Mouse (Mus musculus) MEL (cell line): ENCODE results near the gene Traf3ip2.

Source experiments
- BHLHE40 ChIP-seq: IDR thresholded peaks from 2 replicates; pipeline ENCODE4 v1.6.1; 2012; ENCODE audit warnings: low read depth, mild to moderate bottlenecking, inconsistent platforms, low read length, improper control_type of control experiment, borderline replicate concordance
- CTCF ChIP-seq, 3 experiments: IDR thresholded peaks in 2 of 3; conservative IDR thresholded peaks in 1 of 3; 2 replicates each; pipeline ENCODE4 v1.5.1; 2011 to 2012; ENCODE audit warnings: low read length in 3 of 3, low read depth in 2 of 3, mild to moderate bottlenecking in 2 of 3, improper control_type of control experiment in 1 of 3, inconsistent platforms in 1 of 3, mixed read lengths in 1 of 3, moderate library complexity in 1 of 3; ENCODE audit not compliant: control insufficient read depth in 1 of 3, insufficient read depth in 1 of 3, poor library complexity in 1 of 3, severe bottlenecking in 1 of 3
- EP300 ChIP-seq, 2 experiments: IDR thresholded peaks; 2 replicates each; pipeline ENCODE4 v1.6.1; 2011; ENCODE audit warnings: improper control_type of control experiment in 2 of 2, low read length in 2 of 2, low read depth in 1 of 2, mild to moderate bottlenecking in 1 of 2
- TBP ChIP-seq: IDR thresholded peaks from 2 replicates; pipeline ENCODE4 v1.8.0; 2011; ENCODE audit warnings: low read depth, low read length, improper control_type of control experiment
- TCF12 ChIP-seq: IDR thresholded peaks from 2 replicates; pipeline ENCODE4 v1.6.1; 2014; ENCODE audit warnings: low read depth, mild to moderate bottlenecking, inconsistent platforms, low read length, improper control_type of control experiment, moderate library complexity
- USF1 ChIP-seq: IDR thresholded peaks from 2 replicates; pipeline ENCODE4 v1.6.1; 2014; ENCODE audit warnings: low read depth, mild to moderate bottlenecking, inconsistent platforms, low read length, improper control_type of control experiment, moderate library complexity
- USF2 ChIP-seq, 2 experiments: IDR thresholded peaks; 2 replicates each; pipeline ENCODE4 v1.6.1; 2011 to 2012; ENCODE audit warnings: improper control_type of control experiment in 2 of 2, low read length in 2 of 2, borderline replicate concordance in 1 of 2, inconsistent platforms in 1 of 2, low read depth in 1 of 2, mild to moderate bottlenecking in 1 of 2; ENCODE audit not compliant: insufficient read depth in 1 of 2

GRCm38 (mm10) chr10:39614676-39615075 lies 1.9 kb downstream of the Traf3ip2 start:
- TF ChIP-seq USF1 = no peak
- no peak for TF ChIP-seq USF2 (IDR thresholded peaks at IDR 0.05; ENCODE audit: borderline replicate concordance in 1 of 2, insufficient read depth in 1 of 2, low read depth in 1 of 2, low read length in 2 of 2)
- no peak for TF ChIP-seq CTCF (IDR thresholded peaks at IDR 0.05 in 2 of 3, conservative IDR thresholded peaks at IDR 0.05 in 1 of 3; ENCODE audit: control insufficient read depth in 1 of 3, insufficient read depth in 1 of 3, low read depth in 2 of 3, low read length in 3 of 3, poor library complexity in 1 of 3, severe bottlenecking in 1 of 3)
- no peak for TF ChIP-seq TCF12
- no peak for TF ChIP-seq TBP
- TF ChIP-seq BHLHE40 = no peak
- TF ChIP-seq EP300 (IDR thresholded peaks at IDR 0.05; ENCODE audit: low read depth in 1 of 2, low read length in 2 of 2) = no peak
